Mouse (Mus musculus): ENCODE measurements around the gene Foxs1. TPM values are rescaled to one million over a fixed set of nuclear protein-coding genes. Genes with fewer than 3 reads are reported as not detected.
A peak's percentile ranks its signal among the peaks of the same experiment; 100 is the strongest.

Foxs1 gene
- polyA plus RNA-seq (2015; fragmentation: Nextera tagmentation; extraction: Ambion mirVana): 3.4 and 3.6 TPM in 2 replicates

- Histone ChIP-seq H3K4me2 (replicated peaks) (no peak within 1 kb of the TSS), H3K27ac (no peak within 1 kb of the TSS), H3K4me1 (replicated peaks) (no peaks in the 10 kb centered on the region), H3K27me3 (0 out of 2 replicates have a peak, but pooled peaks cover 9% of the 10 kb centered on the region), H3K36me3 (no peaks in the 10 kb centered on the region), H3K9me3 (no peaks in the 10 kb centered on the region), H3K4me3 (replicated peaks) (no peak within 1 kb of the TSS; the same call in 1 of the 2 replicates), H3K9ac (replicated peaks) (0 out of 2 replicates have a peak within 1 kb of the TSS, but pooled peaks have one; percentile 1)
- no peak for ATAC-seq
- WGBS: 40% methylated on average over 9 of the region's 9 CpGs
Measured at GRCm38 (mm10) chr2:152933048-152933447, at the start of gene Foxs1. Gene Foxs1, minus strand, starts transcription at chr2:152933208.

- Histone ChIP-seq H3K27me3 (no peaks in the 10 kb centered on the region), H3K9ac (replicated peaks) (no peak overlapping the region), H3K36me3 (no peaks in the 10 kb centered on the region), H3K27ac (no peak overlapping the region), H3K9me3 (no peaks in the 10 kb centered on the region), H3K4me2 (replicated peaks) (no peak overlapping the region), H3K4me3 (replicated peaks) (no peak overlapping the region), H3K4me1 (replicated peaks) (no peaks in the 10 kb centered on the region)
- no peak for ATAC-seq
- 57% methylated on average over 3 of the region's 3 CpGs for WGBS
Measured at GRCm38 (mm10) chr2:152976991-152977390, 44.0 kb upstream of the Foxs1 start.

- no peak overlapping the region for H3K4me3 ChIP-seq (replicated peaks)
- H3K4me1 ChIP-seq (replicated peaks): peaks cover 8% of the 10 kb centered on the region; the same call in 1 of the 2 replicates
- H3K4me2 ChIP-seq (replicated peaks): no peak overlapping the region
- H3K36me3 ChIP-seq: no peaks in the 10 kb centered on the region
- 73% methylated on average over 4 of the region's 4 CpGs for WGBS
- no peaks in the 10 kb centered on the region for H3K9me3 ChIP-seq
- ATAC-seq: no peak
- 0 out of 2 replicates have a peak, but pooled peaks cover 2% of the 10 kb centered on the region for H3K27me3 ChIP-seq
- no peak overlapping the region for H3K27ac ChIP-seq
- no peak overlapping the region for H3K9ac ChIP-seq (replicated peaks)
Measured at GRCm38 (mm10) chr2:152965555-152965954, 32.5 kb upstream of the Foxs1 start.

- H3K9ac ChIP-seq (replicated peaks): peak within 1 kb of the TSS; percentile 61
- H3K27ac ChIP-seq: no peak within 1 kb of the TSS
- peak within 1 kb of the TSS; percentile 63 for H3K4me2 ChIP-seq (replicated peaks)
- H3K4me1 ChIP-seq (replicated peaks): peaks cover 8% of the 10 kb centered on the region; the same call in 1 of the 2 replicates
- WGBS: under 1% methylated on average over 34 of the region's 34 CpGs
- no peaks in the 10 kb centered on the region for H3K36me3 ChIP-seq
- H3K4me3 ChIP-seq (replicated peaks): peak within 1 kb of the TSS; percentile 46
- peak; percentile 95 for ATAC-seq
- H3K27me3 ChIP-seq: 0 out of 2 replicates have a peak, but pooled peaks cover 7% of the 10 kb centered on the region
- H3K9me3 ChIP-seq: no peaks in the 10 kb centered on the region
Measured at GRCm38 (mm10) chr2:152962091-152962793, 29.2 kb upstream of the Foxs1 start, which contains the start of gene Ttll9. Gene Ttll9, plus strand, starts transcription at chr2:152962485.

GRCm38 (mm10) chr2:152958116-152958515, 25.1 kb upstream of the Foxs1 start:
- H3K9me3 ChIP-seq: no peaks in the 10 kb centered on the region
- peaks cover 8% of the 10 kb centered on the region; the same call in 1 of the 2 replicates for H3K4me1 ChIP-seq (replicated peaks)
- no peak overlapping the region for H3K27ac ChIP-seq
- H3K4me3 ChIP-seq (replicated peaks): no peak overlapping the region
- WGBS: 81% methylated on average over 3 of the region's 3 CpGs
- H3K4me2 ChIP-seq (replicated peaks): no peak overlapping the region
- ATAC-seq: no peak
- no peak overlapping the region for H3K9ac ChIP-seq (replicated peaks)
- no peaks in the 10 kb centered on the region for H3K36me3 ChIP-seq
- peaks cover 22% of the 10 kb centered on the region; the same call in 1 of the 2 replicates for H3K27me3 ChIP-seq

GRCm38 (mm10) chr2:152951850-152952720, 19.1 kb upstream of the Foxs1 start:
- ATAC-seq: peak; percentile 13

GRCm38 (mm10) chr2:152951065-152951849, 18.2 kb upstream of the Foxs1 start, which contains the start of gene Dusp15:
Gene Dusp15, minus strand, starts transcription at chr2:152951698.
- H3K9ac ChIP-seq (replicated peaks): peak within 1 kb of the TSS; percentile 91
- H3K4me2 ChIP-seq (replicated peaks): peak within 1 kb of the TSS; percentile 92
- 1% methylated on average over 48 of the region's 54 CpGs for WGBS
- peak; percentile 80 for ATAC-seq
- peak within 1 kb of the TSS; percentile 76 for H3K27ac ChIP-seq
- no peaks in the 10 kb centered on the region for H3K9me3 ChIP-seq
- H3K4me1 ChIP-seq (replicated peaks): peaks cover 17% of the 10 kb centered on the region
- H3K4me3 ChIP-seq (replicated peaks): peak within 1 kb of the TSS; percentile 72
- no peaks in the 10 kb centered on the region for H3K36me3 ChIP-seq
- peaks cover 38% of the 10 kb centered on the region for H3K27me3 ChIP-seq

More at GRCm38 (mm10) chr2:152951850-152952720, 19.1 kb upstream of the Foxs1 start:
- peaks cover 40% of the 10 kb centered on the region for H3K27me3 ChIP-seq
- WGBS: 11% methylated on average over 13 of the region's 13 CpGs
- peak overlapping the region; percentile 72 for H3K4me3 ChIP-seq (replicated peaks)
- H3K4me2 ChIP-seq (replicated peaks): peak overlapping the region; percentile 92
- H3K9ac ChIP-seq (replicated peaks): peak overlapping the region; percentile 91
- no peaks in the 10 kb centered on the region for H3K9me3 ChIP-seq
- peaks cover 17% of the 10 kb centered on the region for H3K4me1 ChIP-seq (replicated peaks)
- peak overlapping the region; percentile 76 for H3K27ac ChIP-seq
- H3K36me3 ChIP-seq: no peaks in the 10 kb centered on the region

- Histone ChIP-seq H3K36me3 (no peaks in the 10 kb centered on the region), H3K4me3 (replicated peaks) (peak overlapping the region; percentile 72), H3K9ac (replicated peaks) (peak overlapping the region; percentile 91; the same call in 1 of the 2 replicates), H3K4me1 (replicated peaks) (peaks cover 17% of the 10 kb centered on the region), H3K9me3 (no peaks in the 10 kb centered on the region), H3K4me2 (replicated peaks) (peak overlapping the region; percentile 92), H3K27me3 (peaks cover 43% of the 10 kb centered on the region), H3K27ac (no peak overlapping the region)
- 37% methylated on average over 11 of the region's 11 CpGs for WGBS
- peak; percentile 61 for ATAC-seq
Measured at GRCm38 (mm10) chr2:152950358-152951064, 17.5 kb upstream of the Foxs1 start.

GRCm38 (mm10) chr2:152948438-152949020, 15.5 kb upstream of the Foxs1 start:
- 91% methylated on average over 5 of the region's 5 CpGs for WGBS
- ATAC-seq: no peak
- peaks cover 53% of the 10 kb centered on the region for H3K27me3 ChIP-seq

GRCm38 (mm10) chr2:152947098-152947497, 14.1 kb upstream of the Foxs1 start:
- Histone ChIP-seq H3K4me2 (replicated peaks) (no peak overlapping the region), H3K27me3 (peaks cover 68% of the 10 kb centered on the region), H3K9ac (replicated peaks) (0 out of 2 replicates have a peak overlapping the region, but pooled peaks have one; percentile 17), H3K4me1 (replicated peaks) (peaks cover 28% of the 10 kb centered on the region), H3K4me3 (replicated peaks) (no peak overlapping the region), H3K27ac (no peak overlapping the region), H3K36me3 (no peaks in the 10 kb centered on the region), H3K9me3 (no peaks in the 10 kb centered on the region)
- no peak for ATAC-seq
- 67% methylated on average over 7 of the region's 7 CpGs for WGBS

More at GRCm38 (mm10) chr2:152948438-152949020, 15.5 kb upstream of the Foxs1 start:
- H3K4me3 ChIP-seq (replicated peaks): no peak overlapping the region
- peaks cover 20% of the 10 kb centered on the region for H3K4me1 ChIP-seq (replicated peaks)
- H3K4me2 ChIP-seq (replicated peaks): no peak overlapping the region
- H3K9ac ChIP-seq (replicated peaks): no peak overlapping the region
- no peak overlapping the region for H3K27ac ChIP-seq
- H3K36me3 ChIP-seq: no peaks in the 10 kb centered on the region
- H3K9me3 ChIP-seq: no peaks in the 10 kb centered on the region

Measured in midbrain, embryonic 13.5 days (tissue).